Mouse (Mus musculus): Measurements from ENCODE around the gene Nckap5.

- TF ChIP-seq CTCF (IDR thresholded peaks at IDR 0.05; ENCODE audit: low read depth, low read length) (no peak), POLR2A (IDR thresholded peaks at IDR 0.05; ENCODE audit: insufficient read depth, low read length) (no peak)
Observed at GRCm38 (mm10) chr1:126606189-126607080, 224.2 kb downstream of the Nckap5 start.

Measured in ES-Bruce4 (cell line).